Mouse (Mus musculus) kidney, postnatal 36 days (tissue): ENCODE measurements at regions not wholly inside any gene's neighbourhood (a gene's known extent, or its start where the extent isn't known, plus 50 kb on each side); places are given as distances from the start of the nearest gene placed in this dataset.

ENCODE experiments used
- DNase-seq, 2 experiments: peaks; one replicate each; pipeline ENCODE4 v3.0.0; 2021 to 2022; ENCODE audit warnings: mixed read lengths in 2 of 2

DNA sequence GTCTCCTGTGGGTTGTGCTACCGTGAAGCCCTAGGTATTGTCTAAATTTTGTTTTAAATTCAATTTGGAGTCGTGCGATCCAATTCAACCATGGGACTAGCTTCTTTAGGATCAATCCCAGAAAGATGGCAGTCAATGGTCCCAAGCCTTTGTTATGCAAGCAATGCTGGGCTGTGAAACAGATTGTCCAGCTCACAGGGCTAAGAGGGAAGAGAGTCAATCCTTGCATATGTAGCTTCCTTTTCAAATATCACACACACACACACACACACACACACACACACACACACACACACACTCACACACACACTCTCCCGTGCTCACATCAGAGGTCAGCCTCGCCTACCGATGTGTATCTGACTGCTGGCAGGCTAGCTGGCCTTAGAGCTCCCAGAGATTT lies 373.8 kb upstream of the Gm10131 start:
- DNase-seq, result no peak

DNA sequence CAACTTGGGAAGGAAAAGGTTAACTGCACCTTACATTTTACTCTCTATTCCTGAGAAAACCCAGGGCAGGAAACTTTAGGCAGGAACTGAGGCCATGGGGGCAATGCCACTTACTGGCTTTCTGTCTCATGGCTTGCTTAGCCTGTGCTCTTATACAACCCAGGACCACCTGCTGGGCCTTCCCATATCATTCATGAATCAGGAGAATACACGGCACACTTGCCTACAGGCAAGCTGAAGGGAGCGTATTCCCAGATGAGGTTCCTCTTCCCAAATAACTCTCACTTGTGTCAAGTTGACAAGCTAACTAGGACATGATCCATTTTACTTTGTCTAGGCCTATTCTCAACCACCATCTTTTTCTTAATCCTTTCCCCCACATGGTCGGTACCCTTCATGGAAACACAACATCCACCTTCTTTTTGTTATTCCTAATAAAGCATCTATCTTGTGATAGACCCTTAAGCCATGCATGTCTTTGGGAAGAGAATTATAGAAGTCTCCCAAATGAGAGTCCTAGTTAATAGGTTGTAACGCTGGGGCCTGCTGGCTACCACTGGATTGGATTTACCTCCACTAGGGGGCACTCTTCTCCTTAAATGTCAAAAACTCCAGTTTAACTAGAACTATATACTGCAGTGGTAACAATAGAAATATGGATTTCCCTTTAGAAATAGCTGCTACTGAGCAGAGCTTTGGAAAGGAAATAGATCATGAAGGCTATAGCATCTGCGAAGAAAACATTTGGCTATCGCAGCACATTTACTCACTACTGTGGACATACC lies 373.2 kb upstream of the Gm10131 start:
- DNase-seq, result peak; percentile 67 to 70

DNA sequence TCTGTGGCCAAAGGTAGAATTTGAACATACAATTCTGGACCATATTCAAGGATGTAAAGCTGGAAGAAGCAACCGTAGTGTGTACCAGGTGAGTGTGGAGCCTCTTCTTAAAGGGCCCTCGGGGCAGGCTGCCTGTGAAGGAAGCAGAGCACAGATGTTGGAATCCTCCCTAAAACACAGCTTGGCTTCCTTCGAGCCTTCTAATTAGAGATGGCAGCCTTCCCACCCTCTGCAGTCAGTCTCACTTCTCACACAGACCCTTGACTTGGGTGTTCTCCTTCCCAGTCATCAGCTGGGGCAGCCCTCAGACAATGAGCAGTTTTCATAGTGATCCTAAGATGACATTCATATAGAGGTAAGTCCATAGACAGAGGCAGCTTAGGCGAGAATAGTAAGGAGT lies 371.7 kb upstream of the Gm10131 start:
- no peak for DNase-seq

DNA sequence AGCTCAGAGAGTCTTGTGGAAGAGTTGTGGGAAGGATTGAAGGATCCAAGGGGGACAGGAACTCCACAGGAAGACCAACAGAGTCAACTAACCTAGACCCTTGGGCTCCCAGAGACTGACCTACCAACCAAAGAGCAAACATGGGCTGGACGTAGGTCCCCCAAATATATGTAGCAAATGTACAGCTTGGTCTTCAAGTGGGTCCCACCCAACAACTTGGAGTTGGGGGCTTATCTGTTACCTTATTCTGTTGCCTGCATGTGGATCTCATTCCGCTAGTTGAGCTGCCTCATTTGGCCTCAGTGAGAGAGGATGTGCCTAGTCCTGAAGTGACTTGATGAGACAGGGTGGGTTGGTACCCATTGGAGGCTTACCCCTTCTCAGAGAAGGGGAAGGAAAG lies 371.1 kb upstream of the Gm10131 start:
- no peak for DNase-seq

DNA sequence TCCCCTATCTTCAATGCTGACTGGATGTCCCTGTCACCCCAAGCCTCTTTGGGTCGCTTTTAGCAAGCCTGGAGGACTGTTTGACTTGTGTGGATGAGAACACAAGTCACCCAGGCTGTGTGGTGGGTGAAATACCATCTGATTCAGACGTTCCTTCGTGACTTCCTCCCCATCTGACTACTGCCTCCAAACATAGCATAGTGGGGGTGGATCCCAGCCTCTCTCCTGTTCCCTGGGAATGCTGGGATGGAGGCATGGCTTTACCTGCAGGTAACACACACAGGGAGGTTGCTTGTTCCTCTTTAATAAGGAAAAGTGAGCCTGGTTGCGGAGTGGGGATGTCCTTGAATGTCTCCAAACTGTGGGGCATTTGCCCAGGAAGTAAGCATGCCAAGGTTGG lies 369.0 kb upstream of the Gm10131 start:
- no peak for DNase-seq

DNA sequence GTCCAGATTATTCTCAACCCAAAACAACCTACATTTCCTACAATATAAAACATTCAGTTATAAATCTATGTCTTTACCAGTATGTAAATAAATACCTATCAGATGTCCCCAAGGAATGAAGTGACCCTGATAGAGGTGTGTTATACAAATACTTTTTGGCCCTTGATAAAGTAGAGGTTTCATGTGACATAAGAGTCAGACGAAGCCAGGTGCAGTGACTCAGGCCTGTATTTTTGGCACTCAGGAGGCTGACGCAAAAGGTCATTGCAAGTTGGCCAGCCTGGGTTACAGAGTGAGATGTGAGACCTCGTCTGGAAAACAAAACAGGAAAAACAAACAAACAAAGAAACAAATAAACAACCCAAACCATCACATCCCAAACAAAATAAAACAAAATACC lies 367.4 kb upstream of the Gm10131 start:
- DNase-seq, result no peak

DNA sequence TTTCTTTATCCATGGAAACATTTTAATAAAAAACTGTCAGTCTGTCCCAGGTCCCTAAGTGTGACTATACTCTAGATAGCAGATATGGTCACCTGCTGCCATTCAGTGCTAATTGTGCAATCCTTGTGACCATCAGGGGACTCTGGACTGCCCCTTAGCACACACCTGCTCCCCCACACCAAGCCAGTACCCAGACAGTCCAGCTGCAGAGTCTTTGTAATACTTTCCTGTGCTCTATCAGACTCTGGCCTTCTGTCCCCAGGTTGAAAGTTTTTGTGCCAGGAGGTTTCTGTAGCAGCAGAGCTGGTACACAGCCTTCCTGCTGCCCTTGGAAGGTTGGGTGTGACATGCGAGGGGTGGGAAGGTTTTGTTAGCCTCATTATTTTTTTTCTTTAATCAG lies 366.9 kb upstream of the Gm10131 start:
- no peak for DNase-seq

DNA sequence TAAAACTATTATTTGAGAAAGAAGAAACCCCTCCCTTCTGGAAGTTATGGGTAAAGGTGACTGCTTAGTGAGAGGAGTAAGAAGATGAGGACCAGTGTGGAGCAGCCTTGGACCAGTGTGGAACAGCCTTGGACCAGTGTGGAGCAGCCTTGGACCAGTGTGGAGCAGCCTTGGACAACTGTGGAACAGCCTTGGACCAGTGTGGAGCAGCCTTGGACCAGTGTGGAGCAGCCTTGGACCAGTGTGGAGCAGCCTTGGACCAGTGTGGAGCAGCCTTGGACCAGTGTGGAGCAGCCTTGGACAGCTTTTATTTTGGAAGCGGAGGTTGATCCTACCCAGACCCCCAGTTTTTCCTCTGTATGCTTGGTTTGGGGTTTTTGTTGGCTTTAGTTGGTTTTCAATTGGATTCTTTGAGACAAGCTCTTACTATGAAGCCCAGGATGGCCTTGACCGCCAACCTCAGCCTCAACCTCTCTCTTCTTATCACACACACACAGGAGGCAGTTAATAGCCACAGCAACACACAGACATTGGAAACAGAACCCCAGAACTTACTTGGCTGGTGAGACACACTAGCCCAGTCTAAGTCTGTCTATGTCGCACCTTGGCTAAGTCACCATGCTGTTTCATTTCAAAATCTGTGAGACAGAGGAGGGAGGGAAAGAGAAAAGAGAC lies 364.7 kb upstream of the Gm10131 start:
- no peak for DNase-seq

DNA sequence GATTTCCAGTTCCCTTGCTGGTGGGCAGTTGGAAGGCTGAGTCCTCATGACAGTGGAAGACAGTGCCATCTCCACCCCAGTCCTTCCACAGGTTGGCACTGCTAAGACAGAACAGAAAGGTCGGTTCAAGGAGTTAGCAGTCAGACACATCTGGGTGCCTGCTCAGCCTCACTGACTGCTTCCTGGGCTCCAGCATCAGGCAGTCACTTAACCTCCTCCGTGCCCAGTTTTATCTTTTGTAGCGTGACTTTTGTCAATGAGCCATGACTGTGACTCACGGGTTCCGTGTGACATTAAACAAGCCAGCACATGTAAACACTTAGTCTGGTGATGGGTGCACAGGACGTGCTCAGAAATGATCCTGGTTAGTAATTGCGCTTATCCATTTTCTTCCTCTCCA lies 363.1 kb upstream of the Gm10131 start:
- DNase-seq, result no peak

DNA sequence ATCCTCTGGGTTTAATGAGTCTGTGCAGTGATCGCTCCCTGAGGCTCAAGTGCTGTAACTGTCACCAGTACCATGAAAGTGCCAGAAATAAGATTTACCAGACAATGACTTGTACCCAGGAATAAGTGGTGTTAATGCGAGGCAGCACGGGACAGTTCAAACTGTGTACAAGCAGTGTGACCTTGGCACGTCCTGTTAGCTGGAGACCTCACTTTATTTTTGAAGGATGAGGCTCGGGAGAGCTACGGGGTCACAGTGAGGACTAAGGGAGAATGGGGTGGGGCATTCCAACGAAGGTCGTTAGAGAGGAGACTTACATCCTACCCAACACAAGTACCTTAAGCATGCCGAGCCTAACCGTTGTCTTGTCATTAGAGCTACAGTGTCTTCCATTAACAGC lies 362.2 kb upstream of the Gm10131 start:
- no peak for DNase-seq

DNA sequence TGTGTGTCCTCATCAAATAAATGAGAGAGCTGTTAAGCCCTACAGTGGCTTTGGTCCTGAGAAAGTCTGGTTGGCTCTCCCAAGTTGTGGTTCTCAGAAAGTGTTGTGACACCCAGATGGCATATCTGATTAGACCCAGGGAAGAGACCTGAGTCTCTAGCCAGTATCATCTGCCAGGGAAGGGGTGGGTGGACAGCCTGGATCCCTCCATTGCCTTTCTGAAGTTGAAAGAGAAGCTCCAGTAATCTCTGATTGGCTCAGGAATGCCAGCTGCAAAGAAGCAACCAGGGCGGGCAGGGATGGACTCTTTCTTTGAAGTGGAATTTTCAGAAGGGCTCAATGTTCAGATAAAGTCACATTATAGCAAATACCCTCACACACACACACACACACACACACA lies 361.8 kb upstream of the Gm10131 start:
- no peak for DNase-seq

DNA sequence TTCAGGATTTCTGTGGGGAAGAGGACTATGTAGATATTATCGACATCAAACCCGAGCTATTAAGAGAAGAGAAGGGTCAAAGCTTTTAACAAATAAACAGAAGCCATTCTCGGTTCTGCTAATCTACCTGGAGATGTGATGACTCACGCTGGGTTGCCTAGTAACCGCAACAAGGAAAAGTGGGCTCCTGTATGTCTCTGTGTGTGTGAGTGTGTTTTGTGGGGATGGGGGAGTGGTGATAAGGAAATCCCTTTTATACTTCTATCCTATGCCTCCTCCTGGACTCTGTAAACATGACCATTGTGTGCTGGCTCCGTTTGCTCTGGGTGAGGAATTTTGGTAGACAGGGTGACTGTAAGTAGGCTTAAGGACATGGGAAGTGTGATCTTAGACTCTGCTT lies 361.3 kb upstream of the Gm10131 start:
- DNase-seq, result no peak

DNA sequence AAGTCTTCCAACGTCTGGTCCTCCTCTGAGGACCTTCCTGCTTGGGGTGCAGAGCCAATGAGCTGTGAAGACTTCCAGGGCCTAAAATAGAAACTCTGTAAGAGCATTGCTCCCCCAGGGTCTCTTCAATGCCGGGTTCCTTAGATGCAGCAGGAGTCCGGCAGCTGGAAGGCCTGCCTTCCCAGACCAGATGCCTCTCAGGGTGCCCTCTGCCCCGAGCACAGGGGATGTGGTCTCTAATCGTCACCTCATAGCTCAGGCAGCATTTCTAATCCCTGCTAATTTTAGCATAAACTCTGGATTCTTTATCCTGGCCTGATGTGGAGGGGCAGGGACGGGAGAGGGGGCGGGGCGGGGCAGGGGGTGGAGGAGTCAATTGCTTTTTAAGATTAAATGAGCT lies 360.9 kb upstream of the Gm10131 start:
- DNase-seq, result no peak

DNA sequence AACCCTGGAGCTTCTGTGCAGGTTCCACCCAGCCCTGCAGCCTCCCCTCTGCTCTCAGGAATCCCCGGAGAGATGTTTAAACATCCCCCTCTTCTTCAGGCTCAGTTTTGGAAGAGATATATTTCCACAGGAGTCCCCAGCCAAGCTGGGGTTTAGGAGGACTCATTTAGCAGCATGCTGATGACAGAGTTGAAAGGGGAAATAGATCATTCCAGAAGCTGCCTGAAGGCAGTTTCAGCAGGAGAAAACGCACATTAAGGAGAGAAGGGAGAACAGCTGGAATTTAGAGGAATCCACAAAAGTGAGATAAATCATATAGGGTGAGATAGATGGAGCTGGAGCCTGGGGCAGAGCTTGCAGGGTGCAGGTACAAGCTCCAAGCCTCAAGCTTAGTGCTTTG lies 357.6 kb upstream of the Gm10131 start:
- DNase-seq, result no peak

DNA sequence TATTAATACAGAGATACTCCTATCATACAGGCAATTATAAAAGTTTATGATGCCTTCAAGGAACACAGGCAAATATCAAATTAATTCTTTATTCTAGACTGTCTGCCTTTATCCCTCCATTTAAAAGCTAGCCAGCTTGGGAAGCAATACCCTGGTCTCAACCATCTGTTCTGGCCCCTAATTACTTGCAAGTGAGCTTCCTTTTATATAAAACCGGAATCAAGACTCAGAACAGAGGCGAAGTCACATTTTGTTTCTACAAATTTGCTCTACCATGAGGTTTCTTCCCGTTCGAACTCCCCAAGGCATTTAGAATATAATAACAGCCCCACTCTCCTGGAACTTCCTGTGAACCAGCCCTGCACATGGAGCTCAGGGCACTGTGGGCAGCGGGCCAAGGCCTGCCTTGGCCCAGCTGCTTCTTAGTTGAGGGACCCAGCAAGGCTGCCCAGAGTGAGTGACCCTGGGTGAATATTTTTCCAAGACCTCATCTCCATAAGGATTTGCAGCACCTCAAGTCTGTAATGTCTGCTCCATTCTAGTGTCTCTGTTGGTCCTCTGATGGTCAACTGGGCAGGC lies 355.3 kb upstream of the Gm10131 start:
- no peak for DNase-seq

DNA sequence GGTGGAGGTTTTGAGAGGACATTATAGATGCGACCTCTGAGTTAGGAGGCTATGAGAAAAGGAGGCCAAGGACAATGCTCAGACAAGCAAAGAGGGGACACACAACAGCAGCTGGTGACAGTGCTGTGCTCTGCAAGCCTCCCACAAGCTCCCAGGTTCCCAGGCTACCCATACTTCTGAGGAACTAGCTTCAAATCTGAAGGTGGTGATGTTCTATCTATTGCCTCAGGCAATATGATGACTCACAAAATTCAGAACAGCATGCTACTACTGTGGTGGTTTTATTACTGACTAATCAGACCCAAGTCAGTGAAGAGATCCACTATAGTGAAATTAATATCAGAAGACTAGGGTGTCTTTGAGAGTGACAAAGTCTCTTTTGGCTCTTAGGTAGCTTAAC lies 353.9 kb upstream of the Gm10131 start:
- no peak for DNase-seq

DNA sequence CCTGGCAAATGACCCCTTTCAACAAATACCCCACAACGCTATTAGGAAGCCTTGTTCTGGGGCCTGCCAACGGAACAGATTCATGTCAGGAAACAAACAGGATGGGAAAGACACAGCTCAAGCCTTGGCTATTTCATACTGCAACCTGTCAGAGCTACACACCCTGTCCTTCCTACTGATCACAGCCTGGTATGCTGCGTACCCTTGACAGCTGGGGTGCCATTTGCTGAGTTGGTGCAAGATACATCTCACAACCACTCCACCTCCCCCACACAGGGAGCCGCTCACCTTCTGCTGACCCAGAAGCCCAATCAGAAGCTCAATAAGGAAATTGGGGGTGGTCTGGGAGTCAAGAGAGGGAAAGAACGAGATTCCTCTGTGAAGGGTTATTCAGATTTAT lies 350.7 kb upstream of the Gm10131 start:
- DNase-seq, result no peak

DNA sequence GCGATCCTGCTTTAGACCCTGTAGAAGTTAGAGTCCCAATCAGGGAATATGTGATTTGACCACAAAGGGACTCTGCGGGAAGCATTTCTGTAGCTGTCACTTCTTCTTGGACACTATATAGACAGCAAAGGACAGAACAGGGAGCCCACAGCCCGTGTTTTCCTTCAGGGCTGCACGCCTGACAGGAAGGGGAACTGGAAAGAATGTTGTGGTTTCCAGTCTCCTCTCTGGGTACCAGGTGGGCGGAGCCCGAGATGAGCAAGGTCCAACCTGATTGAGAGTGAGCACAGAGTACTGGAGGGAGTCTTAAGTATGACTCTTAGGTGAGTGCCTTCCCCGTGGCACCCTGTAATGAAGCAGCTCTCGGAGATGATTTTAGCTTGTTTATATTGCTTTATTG lies 346.8 kb upstream of the Gm10131 start:
- no peak for DNase-seq

DNA sequence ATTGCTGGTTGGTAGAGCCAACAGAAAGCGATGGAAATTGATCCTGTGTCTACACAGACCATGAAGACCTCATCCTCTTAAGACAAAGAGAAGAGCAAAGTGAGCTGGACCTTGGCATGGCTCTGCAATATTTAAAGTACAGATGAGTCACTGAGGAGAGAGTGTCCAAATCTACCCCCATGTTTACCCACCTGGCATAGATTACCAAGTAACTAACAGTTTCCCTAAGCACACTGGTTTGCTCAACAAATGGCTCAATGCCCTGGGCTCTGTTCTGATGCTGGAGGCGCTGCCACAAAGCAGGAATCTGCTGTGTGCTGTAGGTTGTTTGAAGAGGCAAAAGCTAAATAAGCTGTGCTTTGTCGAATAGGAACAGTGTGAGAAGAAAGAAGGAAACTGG lies 345.0 kb upstream of the Gm10131 start:
- no peak for DNase-seq

DNA sequence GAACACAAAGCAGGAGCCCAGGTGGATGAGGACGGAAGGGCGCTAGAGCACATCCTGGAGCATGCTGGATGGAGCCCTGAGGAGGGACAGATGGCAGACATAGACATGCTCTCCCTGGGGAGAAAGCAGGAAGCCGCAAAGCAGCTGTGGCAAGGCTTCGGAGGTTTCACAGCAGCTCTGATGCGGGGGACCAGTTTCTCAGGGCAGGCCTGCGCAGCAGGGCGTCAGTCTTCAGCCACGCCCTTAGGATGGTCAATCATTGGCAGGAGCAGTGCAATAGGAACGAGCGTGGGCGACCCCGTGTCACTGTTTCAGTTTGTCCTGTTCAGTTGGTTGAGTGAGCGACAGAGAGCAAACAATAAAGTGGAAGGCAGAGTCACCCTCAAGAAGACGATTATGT lies 343.8 kb upstream of the Gm10131 start:
- DNase-seq, result peak in 1 of 2 experiments; percentile 18

DNA sequence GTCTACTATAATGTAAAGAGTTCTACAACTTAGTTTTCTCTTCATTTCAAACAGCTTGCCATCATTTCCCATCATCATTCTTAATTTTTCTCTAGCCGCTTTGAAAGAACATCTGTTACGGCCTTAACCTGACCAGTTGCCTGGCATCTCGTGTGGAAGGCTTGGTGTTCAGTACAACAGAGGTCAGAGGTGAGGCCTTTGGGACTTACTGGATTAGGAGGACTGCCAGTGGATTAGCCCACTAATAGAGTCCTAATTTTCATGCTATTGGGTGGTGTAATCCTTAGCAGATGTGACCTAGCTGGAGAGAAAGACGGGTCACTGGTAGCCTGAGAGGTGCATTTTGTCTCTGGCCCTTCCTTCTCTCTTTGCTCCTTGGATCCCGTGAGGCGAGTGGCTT lies 341.3 kb upstream of the Gm10131 start:
- DNase-seq, result no peak

DNA sequence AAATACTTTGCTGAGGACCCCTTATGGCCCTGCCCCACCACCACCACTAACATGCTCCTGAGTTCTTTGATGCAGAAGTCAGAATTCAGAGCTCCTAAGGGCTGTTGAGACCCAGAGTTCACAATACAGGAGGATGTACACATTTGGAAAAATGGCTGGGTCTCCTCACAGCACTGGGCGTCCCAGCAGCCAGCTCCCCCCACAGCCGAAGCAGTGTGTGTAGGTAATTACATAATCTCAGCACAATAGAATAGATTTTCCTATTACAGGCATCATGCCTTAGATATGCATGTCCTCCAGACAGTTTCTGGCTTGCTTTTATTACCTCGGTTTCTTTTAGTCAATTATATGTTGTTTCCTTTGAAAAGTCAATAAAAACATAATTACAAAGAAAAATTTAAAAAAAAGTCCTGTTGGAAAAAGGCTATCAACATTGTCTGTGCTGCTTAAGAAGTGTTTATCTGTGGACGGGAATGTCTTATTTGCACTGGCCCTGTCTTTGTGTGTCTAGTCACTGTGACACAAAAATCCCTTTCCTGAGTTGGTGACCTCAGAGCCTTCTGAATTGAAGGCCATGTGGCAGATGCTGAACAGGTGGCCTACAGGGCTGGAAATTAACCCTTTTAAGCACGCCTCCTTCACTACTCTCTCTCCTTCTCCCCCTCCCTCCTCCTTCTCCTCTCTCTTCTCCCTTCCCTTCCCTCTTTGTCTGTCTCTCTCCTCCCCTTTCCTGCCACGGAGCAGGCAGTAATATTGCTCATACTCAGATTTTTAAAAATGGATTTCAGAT lies 339.9 kb upstream of the Gm10131 start:
- no peak for DNase-seq

DNA sequence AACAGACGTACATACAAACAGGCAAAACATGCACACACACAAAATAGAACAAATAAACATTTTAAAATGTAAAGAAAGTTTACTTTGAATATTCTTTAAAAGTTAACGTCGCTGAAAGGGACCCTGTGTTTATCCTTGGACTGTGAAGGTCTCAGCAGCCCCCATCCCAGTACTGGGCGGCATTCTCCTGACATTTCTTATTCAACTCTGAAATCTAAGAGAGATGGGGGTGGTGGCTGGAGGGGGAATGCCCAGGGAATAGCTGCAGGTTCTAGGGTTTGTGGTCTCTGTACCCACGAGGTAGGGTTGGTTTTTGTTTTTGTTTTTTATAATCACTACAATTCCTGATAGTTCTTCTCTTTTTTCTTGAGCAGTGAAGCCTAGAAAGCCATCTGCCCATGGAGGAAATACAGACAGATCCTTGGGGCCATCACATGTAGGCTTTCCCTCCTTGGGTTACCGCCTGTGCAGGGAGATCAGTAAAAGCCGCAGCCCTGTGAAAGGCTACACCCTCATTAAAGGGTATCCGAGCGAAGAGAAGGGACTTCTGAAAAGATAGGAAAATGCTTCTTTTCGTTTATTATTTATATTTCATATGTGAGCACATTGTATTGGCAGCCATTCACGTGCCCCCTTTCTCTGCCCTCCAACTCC lies 338.0 kb upstream of the Gm10131 start:
- DNase-seq, result no peak
